Mouse (Mus musculus) brain, embryonic 14.5 days (tissue): ENCODE measurements around the gene 1700016D06Rik.

Source experiments
- CTCF ChIP-seq: fragments of 200-500 bp; IDR thresholded peaks from 2 replicates; pipeline ENCODE4 v1.5.1; 2012; ENCODE audit warnings: inconsistent platforms, mild to moderate bottlenecking, moderate library complexity, borderline replicate concordance; ENCODE audit not compliant: insufficient read depth, insufficient read length; ENCODE audit errors: extremely low read depth
- POLR2A ChIP-seq: fragments of 200-500 bp; IDR thresholded peaks from 2 replicates; pipeline ENCODE4 v1.6.1; 2012; ENCODE audit warnings: mild to moderate bottlenecking, inconsistent platforms, borderline replicate concordance; ENCODE audit not compliant: poor library complexity, insufficient read depth, insufficient read length, severe bottlenecking; ENCODE audit errors: extremely low read depth

DNA sequence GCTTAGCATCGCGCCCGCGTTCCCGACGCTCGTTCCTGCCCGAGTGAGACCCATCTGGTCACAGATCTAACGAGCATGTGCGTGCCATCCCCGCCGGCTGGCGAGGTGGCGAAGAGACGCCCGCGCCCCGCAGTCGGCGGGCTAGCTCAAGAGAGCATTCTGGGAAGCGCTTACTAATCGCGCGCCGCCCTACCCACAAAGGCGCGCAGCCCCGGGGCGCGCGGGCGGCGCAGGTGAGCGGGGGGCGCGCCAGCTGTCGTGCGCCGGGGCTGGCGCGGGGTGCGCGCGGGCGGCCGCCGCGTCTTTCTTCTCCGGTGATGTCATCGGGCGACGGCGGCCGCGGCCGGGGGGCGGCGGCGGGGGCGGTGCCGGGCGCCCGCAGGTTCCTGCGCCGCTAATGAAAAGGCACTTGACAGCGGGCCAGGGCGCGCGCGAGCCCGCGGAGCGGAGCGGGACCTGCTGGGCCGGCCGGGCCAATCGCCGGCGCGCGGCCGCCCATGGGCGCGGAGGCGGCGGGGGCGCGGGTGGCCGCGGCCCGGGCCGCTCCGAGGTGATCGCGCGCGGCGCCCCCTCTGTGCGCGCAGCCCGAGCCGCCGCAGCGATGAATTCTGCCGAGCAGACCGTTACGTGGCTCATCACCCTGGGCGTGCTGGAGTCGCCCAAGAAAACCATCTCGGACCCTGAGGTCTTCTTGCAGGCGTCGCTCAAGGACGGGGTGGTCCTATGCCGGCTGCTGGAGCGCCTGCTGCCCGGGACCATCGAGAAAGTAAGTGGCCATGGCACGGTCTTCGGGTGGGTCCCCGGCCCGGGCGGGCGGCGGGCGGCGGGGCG lies 27.0 kb upstream of the 1700016D06Rik start, which contains the start of gene Arhgef7:
- TF ChIP-seq CTCF (no peak), POLR2A (peak; percentile 72; the same call in 1 of the 2 replicates)
